ENCODE assay signal across 8 mouse cellular contexts in genomic region chr3:108911548-108912413, GRCm38 (mm10). TPM values are rescaled to one million over a fixed set of nuclear protein-coding genes. Genes with fewer than 3 reads are reported as not detected.
DNase-seq lines count a peak whose midpoint lies in the region; ATAC-seq lines count a peak whose summit lies in the region.

Prpf38b (minus strand) TSS chr3:108911727.

- peak; percentile 97 for DNase-seq in adipocyte (ENCODE audit: low spot score)
- peak; percentile 99 for DNase-seq in embryo, embryonic 10 days (ENCODE audit: low spot score)
- peak; percentile 95 for DNase-seq in gastrocnemius, postnatal 10 days
- peak; percentile 98 for DNase-seq in induced T-regulatory cell, adult 2 months (ENCODE audit: low read depth)
- DNase-seq in left cerebral cortex, adult 9 months (ENCODE audit: low spot score in 2 of 2) = peak; percentile 85 to 95
- peak; percentile 96 for DNase-seq in right cerebral cortex, postnatal 14 days
- DNase-seq in urinary bladder, postnatal 36 days (ENCODE audit: low spot score in 2 of 2) = peak; percentile 90 to 95

- peak; percentile 92 for ATAC-seq in megakaryocyte progenitor cell, adult 5-6 weeks (replicated peaks; ENCODE audit: poor library complexity)

RNA-seq across cellular contexts. Expression of gene Prpf38b, which starts in this region (rescaled TPM):
- total RNA-seq in gastrocnemius, postnatal 10 days (2021) = 10 to 100 TPM; 24.3 to 31.5 TPM
- total RNA-seq in megakaryocyte progenitor cell, adult 5-6 weeks (2015) = 138 and 148 TPM in 2 replicates
- 235 and 313 TPM in 2 replicates for total RNA-seq in megakaryocyte progenitor cell, adult 5-6 weeks (2017)

Comparison
In these comparisons a context has a peak if more than half of its experiments do, and no peak if none do; other contexts are left out.
1. Peak in every context shown above with its lines: DNase-seq and ATAC-seq.
2. RNA of gene Prpf38b (total RNA-seq): 138 to 313 TPM in megakaryocyte progenitor cell, adult 5-6 weeks; 24.3 to 31.5 TPM in gastrocnemius, postnatal 10 days; every median in the first group is over 4 times any median in the second.